Mouse (Mus musculus) forelimb bud, embryonic 11.5 days (tissue): Measurements from ENCODE around the gene 0610030E20Rik.

Source experiments
- DNase-seq: peaks from one replicate; pipeline ENCODE4 v3.0.0-alpha.2; 2012; ENCODE audit warnings: low read depth, low spot score

The 0610030E20Rik gene

GRCm38 (mm10) chr6:72369557-72369956, 22.4 kb downstream of the 0610030E20Rik start:
- DNase-seq, result no peak

GRCm38 (mm10) chr6:72370091-72370490, 23.0 kb downstream of the 0610030E20Rik start:
- no peak for DNase-seq

GRCm38 (mm10) chr6:72371147-72371546, 24.0 kb downstream of the 0610030E20Rik start:
- no peak for DNase-seq

GRCm38 (mm10) chr6:72371571-72371970, 24.5 kb downstream of the 0610030E20Rik start:
- no peak for DNase-seq

GRCm38 (mm10) chr6:72373184-72373583, 26.1 kb downstream of the 0610030E20Rik start:
- DNase-seq, result no peak

GRCm38 (mm10) chr6:72374206-72374605, 27.1 kb downstream of the 0610030E20Rik start:
- DNase-seq, result no peak

- no peak for DNase-seq
Observed at GRCm38 (mm10) chr6:72374820-72375563, 27.9 kb downstream of the 0610030E20Rik start.

- DNase-seq, result no peak
Observed at GRCm38 (mm10) chr6:72378510-72379234, 31.6 kb downstream of the 0610030E20Rik start.

GRCm38 (mm10) chr6:72379377-72380130, 32.4 kb downstream of the 0610030E20Rik start:
- DNase-seq, result no peak

- DNase-seq, result peak; percentile 46
Observed at GRCm38 (mm10) chr6:72380131-72380770, 33.1 kb downstream of the 0610030E20Rik start, which contains the start of gene Vamp5. TSS of gene Vamp5 (minus strand) at chr6:72380468.

GRCm38 (mm10) chr6:72382494-72382893, 35.4 kb downstream of the 0610030E20Rik start:
- DNase-seq, result no peak

GRCm38 (mm10) chr6:72383142-72383820, 36.2 kb downstream of the 0610030E20Rik start:
- no peak for DNase-seq

- DNase-seq, result no peak
Observed at GRCm38 (mm10) chr6:72383952-72384351, 36.8 kb downstream of the 0610030E20Rik start.

- DNase-seq, result no peak
Observed at GRCm38 (mm10) chr6:72385258-72385657, 38.1 kb downstream of the 0610030E20Rik start.

GRCm38 (mm10) chr6:72386561-72386960, 39.4 kb downstream of the 0610030E20Rik start:
- DNase-seq, result no peak

GRCm38 (mm10) chr6:72387816-72388215, 40.7 kb downstream of the 0610030E20Rik start:
- DNase-seq, result no peak

GRCm38 (mm10) chr6:72388266-72388665, 41.1 kb downstream of the 0610030E20Rik start:
- no peak for DNase-seq

- peak; percentile 69 for DNase-seq
Observed at GRCm38 (mm10) chr6:72388791-72389329, 41.7 kb downstream of the 0610030E20Rik start.

GRCm38 (mm10) chr6:72389471-72389940, 42.4 kb downstream of the 0610030E20Rik start:
- no peak for DNase-seq

GRCm38 (mm10) chr6:72389941-72390771, 43.0 kb downstream of the 0610030E20Rik start, which contains the start of gene Vamp8:
TSS of gene Vamp8 (minus strand) at chr6:72390703.
- DNase-seq, result peak; percentile 52
